Mouse (Mus musculus): ENCODE results near the gene Chrm1. TPM values are rescaled to one million over a fixed set of nuclear protein-coding genes. Genes with fewer than 3 reads are reported as not detected.
A peak's percentile ranks its signal among the peaks of the same experiment; 100 is the strongest.

Gene Chrm1
- polyA plus RNA-seq, 1 experiment from 2014 or later, result 0.98 TPM

- Histone ChIP-seq H3K4me3 (ENCODE audit: low read depth, low read length) (no peak overlapping the region), H3K9me3 (ENCODE audit: control insufficient read depth) (no peaks in the 10 kb centered on the region), H3K27me3 (replicated peaks; ENCODE audit: control insufficient read depth, insufficient read depth, low read length) (no peaks in the 10 kb centered on the region), H3K4me2 (replicated peaks; ENCODE audit: low read depth) (no peak overlapping the region), H3K36me3 (ENCODE audit: control insufficient read depth, insufficient read depth) (no peaks in the 10 kb centered on the region), H3K9ac (ENCODE audit: low read depth, low read length) (no peak overlapping the region), H3K4me1 (replicated peaks; ENCODE audit: control insufficient read depth, insufficient read depth, low read length) (no peaks in the 10 kb centered on the region), H3K27ac (ENCODE audit: low read depth, low read length) (no peak overlapping the region)
- peak; percentile 71 for TF ChIP-seq CTCF (IDR thresholded peaks at IDR 0.05; ENCODE audit: low read depth)
- ATAC-seq, result peak; percentile 49
- WGBS, result 28% methylated on average over 6 of the region's 6 CpGs
Observed at GRCm38 (mm10) chr19:8695330-8695729, 31.7 kb downstream of the Chrm1 start.

DNA sequence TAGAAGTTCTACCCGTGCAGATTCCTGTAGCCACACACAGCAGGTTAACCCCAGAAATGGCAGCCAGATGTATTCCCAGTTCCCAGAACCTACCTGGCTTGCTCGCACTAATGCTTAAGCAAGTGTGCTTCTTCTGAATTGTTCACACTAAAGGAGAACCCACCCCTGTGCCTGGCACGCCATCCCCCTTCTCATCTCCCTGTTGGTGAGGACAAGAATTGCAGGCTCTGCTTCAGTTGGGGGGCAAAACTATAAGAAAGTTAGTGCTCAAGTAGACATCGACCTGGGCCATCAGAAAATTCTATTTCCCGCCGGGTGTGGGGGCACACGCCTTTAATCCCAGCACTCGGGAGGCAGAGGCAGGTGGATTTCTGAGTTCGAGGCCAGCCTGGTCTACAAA is 36.1 kb downstream of the Chrm1 start:
- TF ChIP-seq CTCF (IDR thresholded peaks at IDR 0.05; ENCODE audit: low read depth), result no peak
- no peaks in the 10 kb centered on the region for H3K27me3 ChIP-seq (replicated peaks; ENCODE audit: control insufficient read depth, insufficient read depth, low read length)
- H3K4me3 ChIP-seq (ENCODE audit: low read depth, low read length), result no peak overlapping the region
- WGBS, result 77% methylated on average over 9 of the region's 9 CpGs
- H3K27ac ChIP-seq (ENCODE audit: low read depth, low read length), result no peak overlapping the region
- no peaks in the 10 kb centered on the region for H3K36me3 ChIP-seq (ENCODE audit: control insufficient read depth, insufficient read depth)
- no peaks in the 10 kb centered on the region for H3K9me3 ChIP-seq (ENCODE audit: control insufficient read depth)
- ATAC-seq, result no peak
- H3K4me2 ChIP-seq (replicated peaks; ENCODE audit: low read depth), result no peak overlapping the region
- no peak overlapping the region for H3K9ac ChIP-seq (ENCODE audit: low read depth, low read length)
- H3K4me1 ChIP-seq (replicated peaks; ENCODE audit: control insufficient read depth, insufficient read depth, low read length), result no peaks in the 10 kb centered on the region

- 68% methylated on average over 3 of the region's 3 CpGs for WGBS
- Histone ChIP-seq H3K27ac (ENCODE audit: low read depth, low read length) (no peak overlapping the region), H3K9ac (ENCODE audit: low read depth, low read length) (no peak overlapping the region), H3K4me3 (ENCODE audit: low read depth, low read length) (no peak overlapping the region), H3K27me3 (replicated peaks; ENCODE audit: control insufficient read depth, insufficient read depth, low read length) (no peaks in the 10 kb centered on the region), H3K36me3 (ENCODE audit: control insufficient read depth, insufficient read depth) (peaks cover 14% of the 10 kb centered on the region), H3K9me3 (ENCODE audit: control insufficient read depth) (no peaks in the 10 kb centered on the region), H3K4me1 (replicated peaks; ENCODE audit: control insufficient read depth, insufficient read depth, low read length) (no peaks in the 10 kb centered on the region), H3K4me2 (replicated peaks; ENCODE audit: low read depth) (no peak overlapping the region)
- TF ChIP-seq CTCF (IDR thresholded peaks at IDR 0.05; ENCODE audit: low read depth), result 0 out of 2 replicates have a peak, but pooled peaks have one; percentile 8
- no peak for ATAC-seq
Observed at GRCm38 (mm10) chr19:8702458-8702857, 38.9 kb downstream of the Chrm1 start.

DNA sequence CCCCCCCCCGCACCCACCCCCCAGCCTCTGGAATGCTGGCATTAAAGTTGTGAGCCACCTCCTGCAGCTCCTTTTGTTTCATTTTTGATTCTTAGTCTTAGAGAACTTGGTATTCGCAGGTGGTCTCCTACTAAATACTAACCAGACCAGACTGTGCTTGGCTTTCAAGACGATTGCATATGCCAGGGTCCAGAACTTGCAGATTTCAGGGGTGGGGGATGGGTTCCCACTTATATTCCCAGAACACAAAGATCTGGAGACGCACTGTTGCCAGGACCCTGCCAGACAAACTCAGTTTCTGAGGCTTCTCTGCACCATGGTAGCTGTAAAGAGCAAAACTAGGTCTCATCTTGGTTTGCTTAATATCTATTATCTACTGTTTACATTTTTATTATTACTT is 40.0 kb downstream of the Chrm1 start:
- H3K9ac ChIP-seq (ENCODE audit: low read depth, low read length), result no peak overlapping the region
- H3K9me3 ChIP-seq (ENCODE audit: control insufficient read depth), result no peaks in the 10 kb centered on the region
- no peak for TF ChIP-seq CTCF (IDR thresholded peaks at IDR 0.05; ENCODE audit: low read depth)
- ATAC-seq, result no peak
- no peaks in the 10 kb centered on the region for H3K27me3 ChIP-seq (replicated peaks; ENCODE audit: control insufficient read depth, insufficient read depth, low read length)
- H3K27ac ChIP-seq (ENCODE audit: low read depth, low read length), result no peak overlapping the region
- H3K36me3 ChIP-seq (ENCODE audit: control insufficient read depth, insufficient read depth), result peaks cover 25% of the 10 kb centered on the region
- 75% methylated on average over 3 of the region's 4 CpGs for WGBS
- no peak overlapping the region for H3K4me3 ChIP-seq (ENCODE audit: low read depth, low read length)
- no peaks in the 10 kb centered on the region for H3K4me1 ChIP-seq (replicated peaks; ENCODE audit: control insufficient read depth, insufficient read depth, low read length)
- no peak overlapping the region for H3K4me2 ChIP-seq (replicated peaks; ENCODE audit: low read depth)

- no peak overlapping the region for H3K4me2 ChIP-seq (replicated peaks; ENCODE audit: low read depth)
- no peak for TF ChIP-seq CTCF (IDR thresholded peaks at IDR 0.05; ENCODE audit: low read depth)
- no peak overlapping the region for H3K9ac ChIP-seq (ENCODE audit: low read depth, low read length)
- no peak overlapping the region for H3K4me3 ChIP-seq (ENCODE audit: low read depth, low read length)
- no peak for ATAC-seq
- peaks cover 41% of the 10 kb centered on the region for H3K36me3 ChIP-seq (ENCODE audit: control insufficient read depth, insufficient read depth)
- H3K27me3 ChIP-seq (replicated peaks; ENCODE audit: control insufficient read depth, insufficient read depth, low read length), result no peaks in the 10 kb centered on the region
- WGBS, result 73% methylated on average over 6 of the region's 6 CpGs
- no peaks in the 10 kb centered on the region for H3K9me3 ChIP-seq (ENCODE audit: control insufficient read depth)
- no peak overlapping the region for H3K27ac ChIP-seq (ENCODE audit: low read depth, low read length)
- no peaks in the 10 kb centered on the region for H3K4me1 ChIP-seq (replicated peaks; ENCODE audit: control insufficient read depth, insufficient read depth, low read length)
Observed at GRCm38 (mm10) chr19:8705026-8705708, 41.6 kb downstream of the Chrm1 start.

DNA sequence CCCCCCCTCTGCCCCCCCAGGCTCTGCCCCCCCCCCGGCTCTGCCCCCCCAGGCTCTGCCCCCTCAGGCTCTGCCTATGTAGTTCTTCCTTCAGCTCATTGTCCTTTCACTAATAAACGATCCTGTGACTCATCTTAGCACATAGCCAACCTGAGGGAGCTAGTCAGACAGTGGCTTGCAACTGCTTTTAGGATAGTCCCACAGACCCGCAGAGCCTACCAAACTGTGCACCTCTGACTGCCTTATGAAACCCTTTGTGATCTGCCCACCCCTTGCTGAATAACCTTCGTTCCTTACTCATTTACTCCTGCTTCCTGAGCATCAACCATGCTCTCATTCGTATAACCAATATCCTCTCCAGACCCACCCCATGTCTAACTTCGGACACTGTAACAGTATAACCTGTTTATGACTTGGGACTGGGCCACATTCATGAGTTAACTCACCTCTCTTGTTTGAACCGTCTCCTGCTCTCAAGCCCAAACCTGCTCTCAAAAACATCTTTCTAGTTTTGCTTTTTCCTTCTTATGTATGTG is 42.6 kb downstream of the Chrm1 start:
- no peaks in the 10 kb centered on the region for H3K4me1 ChIP-seq (replicated peaks; ENCODE audit: control insufficient read depth, insufficient read depth, low read length)
- H3K4me2 ChIP-seq (replicated peaks; ENCODE audit: low read depth), result no peak overlapping the region
- no peaks in the 10 kb centered on the region for H3K27me3 ChIP-seq (replicated peaks; ENCODE audit: control insufficient read depth, insufficient read depth, low read length)
- TF ChIP-seq CTCF (IDR thresholded peaks at IDR 0.05; ENCODE audit: low read depth), result no peak
- WGBS, result 71% methylated on average over 7 of the region's 7 CpGs
- no peaks in the 10 kb centered on the region for H3K9me3 ChIP-seq (ENCODE audit: control insufficient read depth)
- H3K27ac ChIP-seq (ENCODE audit: low read depth, low read length), result no peak overlapping the region
- no peak overlapping the region for H3K9ac ChIP-seq (ENCODE audit: low read depth, low read length)
- no peak overlapping the region for H3K4me3 ChIP-seq (ENCODE audit: low read depth, low read length)
- ATAC-seq, result no peak
- peaks cover 48% of the 10 kb centered on the region for H3K36me3 ChIP-seq (ENCODE audit: control insufficient read depth, insufficient read depth)

Data from intestine, postnatal 0 days (tissue).